Mouse (Mus musculus) fibroblast of lung, adult 2 months (primary cell): ENCODE measurements at regions not wholly inside any gene's neighbourhood (a gene's known extent, or its start where the extent isn't known, plus 50 kb on each side); places are given as distances from the start of the nearest gene placed in this dataset.

Experiments
- DNase-seq: peaks from one replicate; pipeline ENCODE4 v3.0.0-alpha.2; 2011; ENCODE audit warnings: low read depth

DNA sequence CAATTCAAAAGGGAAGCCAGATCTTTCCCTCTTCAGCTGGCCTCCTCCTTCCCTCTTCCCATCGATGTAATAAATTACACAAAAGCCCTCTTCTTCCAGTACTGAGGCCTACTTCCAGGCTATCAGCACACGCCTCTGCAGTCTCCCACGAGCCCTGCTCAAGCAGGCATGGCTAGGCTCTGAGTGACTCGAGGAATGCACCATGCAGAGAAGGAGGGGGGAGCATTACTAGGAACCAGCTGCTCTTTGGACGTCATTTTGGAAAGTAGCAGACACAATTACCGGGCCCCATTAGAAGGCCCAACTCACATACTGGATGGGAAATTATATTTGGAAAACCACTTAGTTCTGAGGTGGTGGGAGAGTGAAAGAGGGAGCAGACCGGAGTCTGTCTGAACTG is 253.7 kb downstream of the Cd83 start:
- no peak for DNase-seq

DNA sequence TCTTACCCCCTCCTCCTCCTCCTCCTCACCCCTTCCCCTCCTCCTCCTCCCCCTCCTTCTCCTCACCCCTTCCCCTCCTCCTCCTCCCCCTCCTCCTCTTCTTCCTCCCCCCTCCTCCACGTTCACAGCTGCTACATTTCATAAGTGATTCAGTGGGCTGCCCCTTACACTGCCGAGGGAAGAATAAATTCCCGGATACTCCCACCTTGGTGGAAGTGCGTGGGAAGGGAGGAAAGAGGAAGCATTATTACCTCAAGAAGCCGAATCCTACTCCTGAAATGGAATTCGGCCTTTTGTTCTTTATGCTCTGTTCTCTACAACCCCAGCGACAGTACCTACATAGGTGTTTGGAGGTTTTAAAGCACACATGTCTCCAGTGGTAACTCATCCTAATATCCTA is 256.1 kb downstream of the Cd83 start:
- DNase-seq: no peak

DNA sequence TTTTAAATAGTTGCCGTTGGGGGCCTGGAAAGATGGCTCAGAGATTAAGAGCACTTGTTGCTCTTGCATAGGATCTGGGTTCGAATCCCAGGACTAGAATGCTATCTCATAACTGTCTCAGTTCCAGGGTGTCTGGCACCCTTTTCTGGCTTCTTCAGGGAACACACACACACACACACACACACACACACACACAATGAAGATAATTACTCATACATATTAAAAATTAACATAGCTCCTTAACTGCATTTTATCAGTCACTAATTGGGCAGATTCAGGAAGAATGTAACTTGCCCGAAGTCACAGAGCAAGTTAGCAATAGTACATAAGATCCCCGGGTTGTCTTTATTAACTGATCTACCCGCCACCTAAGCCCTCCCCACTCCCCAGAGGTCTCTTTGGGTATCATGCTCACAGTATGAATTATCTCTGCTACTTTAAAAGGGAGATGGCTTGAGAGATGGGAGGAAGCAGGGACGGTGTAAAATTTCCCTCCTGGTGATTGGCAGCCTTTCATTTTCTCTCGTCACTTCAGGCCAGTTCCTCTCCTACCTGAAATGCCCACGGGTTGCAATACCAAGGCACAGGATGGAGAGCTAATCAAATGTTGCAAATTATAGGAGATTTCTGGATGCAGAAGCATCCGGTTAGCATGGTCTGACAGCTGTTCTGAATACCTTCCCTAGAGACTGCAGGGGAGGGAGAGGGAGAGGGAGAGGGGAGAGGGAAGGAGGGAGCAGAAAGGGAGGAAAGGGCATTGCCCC is 258.3 kb downstream of the Cd83 start:
- DNase-seq: no peak

DNA sequence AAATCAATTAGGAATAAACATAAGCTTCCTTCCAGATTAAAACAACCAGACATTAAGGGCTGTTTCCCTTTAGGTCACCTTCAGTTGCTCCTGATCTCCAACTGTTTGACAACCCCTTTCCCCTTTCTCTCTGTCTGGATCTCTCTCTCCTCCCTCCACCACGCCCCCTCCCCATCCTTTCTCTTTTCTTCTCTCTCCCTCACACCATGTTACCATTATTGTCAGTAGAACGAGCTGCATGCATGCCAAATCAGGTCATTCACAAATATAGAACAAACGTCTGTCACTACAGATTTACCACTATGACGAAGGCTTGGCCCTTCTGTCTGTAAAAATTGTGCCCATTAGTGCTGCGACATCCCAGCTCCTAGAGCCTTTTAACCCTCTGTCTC is 258.9 kb downstream of the Cd83 start:
- DNase-seq: no peak

DNA sequence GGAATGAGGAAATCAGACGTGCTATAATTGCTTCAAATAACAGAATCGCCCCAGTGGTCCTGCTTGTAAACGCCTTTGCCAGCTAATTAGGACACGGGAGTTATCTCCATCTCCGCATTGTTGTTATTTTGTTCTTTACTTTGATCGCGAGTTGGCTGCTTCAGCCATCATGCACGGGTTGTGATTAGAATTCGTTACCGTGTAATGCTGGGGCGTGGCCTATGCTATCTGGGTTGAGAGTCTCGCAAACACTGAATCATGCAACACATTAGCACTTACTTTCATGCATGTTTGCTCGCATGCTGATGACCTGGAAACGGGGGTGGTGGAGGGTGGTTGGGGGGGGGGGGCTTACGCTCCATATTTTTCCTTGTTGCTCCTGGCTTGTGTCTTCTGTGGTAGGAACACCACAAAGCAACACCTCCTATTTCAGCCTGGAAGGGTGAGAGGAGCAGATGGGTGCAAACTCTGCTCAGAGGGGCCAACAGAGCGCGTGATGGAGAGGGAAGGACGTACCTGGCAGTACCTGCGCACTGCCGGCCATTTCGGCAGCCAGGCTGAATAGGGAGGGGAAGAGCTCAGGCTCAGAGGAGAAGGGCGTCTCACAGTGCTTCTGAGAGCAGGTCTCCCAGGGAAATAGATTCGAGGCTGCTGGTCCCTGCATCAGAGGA is 260.1 kb downstream of the Cd83 start:
- DNase-seq: no peak

DNA sequence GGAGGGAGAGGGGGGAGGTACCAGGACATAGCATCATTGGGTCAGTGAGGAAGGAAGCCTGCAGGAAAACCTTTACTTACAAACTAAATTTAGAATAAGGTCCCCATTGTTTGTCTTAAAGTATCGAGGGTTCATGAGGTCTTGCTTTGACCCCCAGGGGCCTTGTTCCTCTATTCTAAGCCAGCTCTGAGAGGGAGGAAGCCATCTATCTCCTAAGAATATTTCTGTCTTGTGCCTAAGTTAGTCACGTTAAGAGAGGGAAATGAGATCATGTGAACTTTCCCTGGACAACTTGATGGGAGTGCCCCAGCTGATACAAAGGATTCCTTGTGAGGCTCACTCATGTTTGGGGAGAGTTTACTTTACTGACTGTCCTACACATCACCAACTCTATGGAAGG is 261.9 kb downstream of the Cd83 start:
- DNase-seq: no peak

DNA sequence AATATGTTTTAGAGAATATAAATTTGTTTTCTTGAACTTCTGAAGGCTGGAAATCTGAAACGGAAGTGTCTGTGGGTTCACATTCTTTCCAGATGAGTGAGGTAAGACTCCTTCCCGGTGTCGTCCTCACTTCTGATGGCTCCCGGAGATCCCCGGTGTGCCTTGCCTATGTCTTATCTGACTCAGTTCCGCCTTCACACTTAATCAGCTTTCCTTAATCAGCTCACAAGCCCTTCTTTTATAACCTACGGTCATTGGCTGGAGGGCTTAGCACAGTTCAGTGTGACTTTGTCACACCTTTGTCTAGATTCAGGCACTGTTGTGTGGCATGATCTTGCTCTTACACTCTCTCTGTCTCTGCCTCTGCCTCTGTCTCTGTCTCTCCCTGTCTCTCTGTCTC is 269.6 kb downstream of the Cd83 start:
- no peak for DNase-seq

DNA sequence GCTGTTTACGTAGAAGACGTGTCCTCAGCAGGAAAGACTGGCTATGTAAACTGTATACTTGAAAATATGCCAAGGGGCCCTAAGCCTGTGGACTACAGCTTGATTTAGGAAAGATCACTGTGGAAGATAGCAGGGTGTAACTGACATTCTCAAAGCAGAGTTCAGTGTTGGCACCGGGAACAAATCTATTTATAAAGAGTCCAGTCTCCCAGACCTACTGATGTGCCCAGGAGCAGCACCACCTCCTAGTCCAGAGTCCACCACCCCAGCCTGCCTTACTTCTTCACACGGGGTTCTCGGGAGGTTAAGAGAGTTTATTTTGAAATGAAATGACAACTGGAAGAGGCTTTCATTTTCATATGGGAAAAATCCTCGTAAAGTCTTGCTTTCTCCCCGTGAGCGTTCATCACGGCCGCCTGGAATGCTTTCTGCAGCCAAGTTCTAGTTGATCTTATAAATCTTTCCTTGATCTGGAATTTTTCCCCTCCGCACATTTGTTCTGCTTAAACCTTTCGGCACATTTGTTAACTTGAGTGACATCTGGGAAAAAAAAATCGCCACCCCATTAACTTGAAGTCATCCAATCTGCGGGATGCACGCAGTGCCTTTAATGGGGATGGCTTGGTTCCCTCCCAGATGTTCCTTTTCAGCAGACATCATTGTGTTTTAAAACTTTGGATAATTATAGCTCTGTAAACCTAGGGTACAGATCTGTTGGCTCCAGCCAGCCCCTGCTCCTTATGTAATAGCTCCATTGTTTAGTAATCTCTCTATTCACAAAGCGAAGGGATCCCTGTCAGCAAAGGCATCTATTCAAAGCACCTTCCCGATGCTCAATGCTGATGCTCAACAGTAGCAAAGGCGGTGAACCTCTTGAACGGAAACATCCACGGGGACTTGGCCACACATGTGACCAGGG is 271.3 kb downstream of the Cd83 start:
- DNase-seq: peak; percentile 69

DNA sequence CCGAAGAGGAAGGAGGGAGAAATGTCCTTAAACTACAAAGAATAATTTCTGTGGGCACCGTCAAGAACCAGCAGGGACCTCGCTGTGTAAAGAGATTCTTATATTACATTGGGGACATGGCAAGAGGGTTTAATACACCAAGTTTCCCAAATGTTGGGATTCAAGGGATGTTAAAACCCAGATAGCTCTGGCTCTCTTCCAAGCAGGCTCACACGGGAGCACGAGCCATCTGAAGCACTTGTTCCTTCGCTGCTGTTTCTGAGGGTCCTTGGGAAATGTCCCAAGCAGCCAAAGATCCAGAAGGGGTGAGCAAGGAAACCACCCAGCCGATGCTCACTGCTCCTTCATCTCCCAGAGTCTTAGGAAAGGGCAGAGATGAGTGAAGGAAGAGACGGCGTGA is 272.1 kb downstream of the Cd83 start:
- DNase-seq: no peak

DNA sequence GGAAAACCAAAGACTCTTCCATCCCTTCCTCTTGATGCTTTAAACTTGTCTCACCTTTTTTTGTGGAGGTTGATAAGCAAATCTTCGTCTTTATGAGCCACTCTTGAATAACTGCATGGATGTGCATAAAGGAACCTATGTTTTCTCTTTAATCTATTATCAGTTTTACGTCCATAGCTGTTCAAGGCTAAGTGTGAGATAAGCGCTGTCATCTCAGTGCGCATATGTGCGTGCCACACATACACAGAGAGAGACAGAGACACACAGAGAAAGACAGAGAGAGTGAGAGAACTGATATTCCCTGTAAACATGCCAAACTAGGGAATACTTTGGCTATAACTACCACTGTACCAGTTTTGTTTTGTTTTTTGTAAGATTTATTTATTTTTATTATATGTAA is 273.0 kb downstream of the Cd83 start:
- no peak for DNase-seq

DNA sequence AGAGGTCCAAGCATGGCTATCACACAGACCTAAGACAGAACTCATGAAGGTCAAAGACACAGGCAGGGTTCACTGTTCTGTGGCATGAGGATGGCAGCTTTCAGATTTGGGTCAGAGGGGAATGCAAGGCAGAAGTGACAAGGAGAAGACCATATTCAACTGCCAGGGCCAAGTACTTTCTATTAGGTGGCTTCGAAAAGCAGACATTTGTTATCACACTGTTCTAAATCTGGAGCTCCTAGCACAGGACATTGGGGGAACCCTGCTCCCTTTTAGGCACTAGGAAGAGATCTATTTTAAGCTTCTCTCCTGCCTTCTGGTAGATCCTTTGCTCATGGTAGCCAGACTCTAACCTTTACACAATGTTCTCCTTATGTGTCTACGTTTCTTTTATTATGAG is 273.7 kb downstream of the Cd83 start:
- DNase-seq: no peak

DNA sequence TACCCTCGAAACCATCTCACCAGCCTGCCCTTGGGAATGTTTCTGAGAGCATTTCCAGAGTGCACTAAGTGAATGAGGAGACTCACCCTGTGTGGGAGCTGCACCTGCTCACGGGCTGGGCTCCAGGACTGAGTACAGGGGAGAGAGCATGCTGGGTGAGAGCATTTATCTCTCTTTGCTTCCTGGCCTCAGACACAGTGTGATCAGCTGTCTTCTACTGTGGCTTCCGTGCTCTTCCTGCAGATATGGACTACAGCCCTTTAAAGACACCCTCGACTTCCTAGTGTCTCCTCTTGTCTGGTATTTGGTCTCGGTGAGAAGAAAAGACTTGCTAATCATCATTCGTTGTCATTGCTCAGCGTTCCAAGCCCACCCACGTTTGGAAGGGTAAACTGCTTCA is 274.9 kb downstream of the Cd83 start:
- no peak for DNase-seq

DNA sequence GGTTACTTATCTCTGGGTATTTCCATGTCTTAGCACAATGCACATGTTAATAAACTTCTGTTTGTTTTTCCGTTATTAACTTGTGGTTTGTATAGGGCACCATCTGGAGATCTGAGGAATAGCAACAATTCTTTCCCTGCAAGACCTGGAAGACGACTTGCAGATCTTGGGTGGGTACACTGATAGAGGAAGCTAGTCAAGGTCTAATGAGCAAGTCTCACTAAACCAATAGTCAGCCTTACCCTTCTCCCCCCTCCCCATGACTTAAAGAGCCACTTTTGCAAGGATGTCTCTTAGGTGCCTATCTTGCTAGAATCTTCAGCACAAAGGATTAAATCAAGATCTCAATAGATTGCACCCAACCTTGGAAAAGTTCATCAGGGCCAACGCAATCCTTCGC is 276.7 kb downstream of the Cd83 start:
- DNase-seq: no peak

DNA sequence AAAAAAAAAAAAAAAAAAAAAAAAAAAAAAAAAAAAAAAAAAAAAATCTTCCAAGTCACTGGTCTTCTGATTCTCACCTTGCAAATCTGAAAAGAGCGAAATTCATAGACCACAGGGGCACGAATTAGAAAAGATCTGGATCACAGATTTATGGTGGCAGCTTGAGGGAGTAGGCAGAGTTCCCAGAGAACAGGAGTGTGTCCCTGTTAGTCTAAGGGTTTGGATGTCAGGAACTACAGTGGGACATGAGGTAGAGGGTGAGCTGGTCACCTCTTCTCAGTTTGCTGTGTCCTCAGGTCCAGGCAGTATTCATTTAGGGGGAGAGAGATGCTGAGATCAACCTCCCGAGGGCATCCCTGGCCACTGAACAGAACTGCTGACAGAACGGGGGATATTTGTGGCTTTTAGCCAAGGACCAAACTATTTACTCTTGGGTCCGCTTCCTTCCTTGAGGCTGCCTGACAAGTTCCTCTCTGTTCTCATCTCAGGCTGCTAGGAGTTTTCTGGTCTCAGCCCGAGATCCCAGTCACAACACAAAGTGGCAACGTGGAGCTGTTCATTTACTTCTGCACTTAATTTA is 277.2 kb downstream of the Cd83 start:
- no peak for DNase-seq

DNA sequence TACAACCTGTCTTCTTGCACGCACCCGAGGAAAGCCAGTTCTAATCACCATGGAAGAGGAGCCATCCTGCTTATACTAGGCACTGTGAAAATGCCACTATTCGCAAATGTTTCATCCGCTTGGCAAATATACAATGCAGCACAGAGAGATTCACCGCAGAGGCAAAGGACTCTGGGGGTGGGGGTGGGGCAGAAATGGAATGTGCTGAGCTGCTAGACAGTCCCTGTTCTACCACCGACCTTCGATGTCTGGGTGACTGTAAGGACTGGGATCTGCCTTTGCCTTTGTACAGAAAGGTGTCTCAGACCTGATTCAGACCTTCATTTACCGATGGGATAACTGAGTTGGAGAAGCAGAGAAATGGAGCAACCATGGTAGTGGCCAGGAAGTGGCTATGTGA is 278.7 kb downstream of the Cd83 start:
- DNase-seq: no peak

DNA sequence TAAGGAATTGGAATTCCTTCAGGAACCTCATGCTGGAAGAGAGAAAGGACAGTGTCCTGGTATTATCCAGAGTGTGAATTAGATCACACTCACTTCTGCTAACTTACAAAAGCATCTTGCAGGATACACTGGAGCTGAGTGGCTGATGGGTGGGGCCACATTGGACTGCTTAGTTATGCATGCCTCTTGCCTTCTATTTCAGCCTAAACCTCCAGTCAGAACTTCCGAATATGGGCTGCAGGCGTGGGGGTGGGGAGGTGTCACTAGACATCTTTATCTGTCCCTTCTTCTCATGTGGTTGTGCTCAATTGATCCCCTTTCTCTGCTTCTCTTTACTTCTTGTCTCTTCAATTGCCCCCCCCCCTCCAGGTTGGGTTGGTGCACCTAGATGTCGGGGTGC is 279.5 kb downstream of the Cd83 start:
- DNase-seq: no peak

DNA sequence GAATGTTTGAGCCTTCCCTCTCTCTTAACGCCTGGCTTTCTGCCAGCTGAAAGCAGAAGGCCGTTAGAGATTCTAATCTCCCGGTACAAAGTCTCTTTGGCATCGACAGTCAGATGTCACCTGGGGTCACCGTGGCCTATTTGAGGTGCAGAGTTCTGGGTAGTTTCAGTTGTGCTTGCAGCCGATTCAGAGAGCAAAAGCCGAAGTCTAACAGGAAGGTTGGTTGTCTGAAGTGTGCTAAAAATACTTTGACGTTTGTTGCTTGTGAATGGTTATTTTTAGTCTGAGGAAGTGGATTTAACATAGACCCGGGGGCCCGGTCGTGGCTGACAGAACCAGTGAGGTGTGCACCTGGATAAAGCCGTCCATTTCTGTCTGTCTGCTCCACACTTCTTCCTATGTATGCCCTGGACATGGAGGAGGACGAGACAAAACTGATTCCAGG is 281.2 kb downstream of the Cd83 start:
- DNase-seq: no peak

DNA sequence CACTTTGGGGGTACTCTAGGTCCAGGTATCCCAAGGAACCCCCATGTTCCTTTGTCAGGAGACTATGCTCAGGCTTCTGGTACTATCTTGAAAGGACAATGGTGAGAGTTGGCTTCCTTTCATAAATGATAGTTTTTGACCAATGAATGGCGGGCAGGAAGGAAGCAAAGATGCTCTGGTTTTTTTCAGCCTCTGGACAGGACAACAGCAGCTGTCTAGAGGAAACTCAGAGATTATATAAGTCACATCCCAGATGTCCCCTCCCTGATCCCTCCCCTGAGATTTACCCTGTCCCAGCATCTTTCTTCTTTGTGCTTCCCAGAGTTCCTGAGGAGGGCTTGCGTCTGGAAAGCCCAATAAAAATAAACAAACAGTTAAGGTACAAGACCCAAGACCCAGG is 282.7 kb downstream of the Cd83 start:
- DNase-seq: no peak

DNA sequence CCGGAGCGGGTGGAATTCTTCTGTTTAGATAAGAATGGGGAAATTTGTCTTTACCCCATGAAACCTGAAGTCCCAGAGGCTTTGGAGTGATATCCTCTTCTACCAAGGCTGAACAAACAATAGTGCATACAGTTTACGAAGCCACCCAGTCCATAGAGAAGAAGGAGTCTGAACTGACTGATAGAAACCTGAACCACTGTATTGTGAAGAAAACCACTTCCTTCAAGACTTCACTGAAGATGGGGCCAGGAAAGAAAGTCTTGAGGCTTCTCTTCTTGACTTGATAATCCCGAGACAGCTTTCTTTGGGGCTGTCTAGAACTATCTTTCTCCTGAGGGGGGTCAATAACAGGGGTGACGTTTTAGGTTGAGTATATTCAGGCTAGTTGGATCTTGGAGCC is 284.4 kb downstream of the Cd83 start:
- no peak for DNase-seq

DNA sequence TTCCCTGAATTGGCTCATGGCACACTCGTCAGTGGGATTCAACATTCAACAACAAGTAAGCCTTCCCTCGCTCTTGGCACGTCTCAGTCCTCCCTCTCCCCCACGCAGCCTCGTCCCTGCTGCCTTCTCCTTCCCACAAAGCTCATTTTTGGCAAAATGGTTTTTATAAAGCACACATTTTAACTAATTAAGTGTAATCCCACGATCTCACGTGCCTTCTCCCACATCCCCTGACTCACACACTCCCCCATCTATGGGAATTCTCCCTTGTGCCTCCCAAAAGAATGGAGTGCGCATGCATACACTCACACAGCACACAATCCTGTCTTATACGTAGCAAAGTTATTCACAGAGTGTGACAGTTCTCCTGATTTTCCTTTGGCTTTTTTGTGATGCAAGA is 288.5 kb downstream of the Cd83 start:
- DNase-seq: no peak

DNA sequence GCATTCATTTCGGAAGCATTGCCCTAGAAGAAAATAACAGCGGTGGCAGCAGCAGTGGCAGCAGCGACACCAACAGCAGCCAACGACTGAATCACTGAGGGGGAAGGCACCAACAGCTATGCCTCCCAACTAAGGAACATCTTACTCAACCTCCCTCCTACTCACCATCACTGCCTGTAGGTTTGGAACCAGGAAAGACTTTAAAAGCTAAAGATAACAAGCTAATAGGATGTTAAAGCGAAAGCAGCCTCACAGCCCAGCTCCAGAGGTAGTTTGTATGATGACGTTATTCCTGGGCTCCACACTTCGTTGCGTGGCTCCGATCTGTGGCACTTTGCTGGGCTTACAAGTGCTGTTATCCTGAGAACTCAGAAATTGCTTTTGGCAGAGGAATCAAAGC is 289.6 kb downstream of the Cd83 start:
- no peak for DNase-seq

DNA sequence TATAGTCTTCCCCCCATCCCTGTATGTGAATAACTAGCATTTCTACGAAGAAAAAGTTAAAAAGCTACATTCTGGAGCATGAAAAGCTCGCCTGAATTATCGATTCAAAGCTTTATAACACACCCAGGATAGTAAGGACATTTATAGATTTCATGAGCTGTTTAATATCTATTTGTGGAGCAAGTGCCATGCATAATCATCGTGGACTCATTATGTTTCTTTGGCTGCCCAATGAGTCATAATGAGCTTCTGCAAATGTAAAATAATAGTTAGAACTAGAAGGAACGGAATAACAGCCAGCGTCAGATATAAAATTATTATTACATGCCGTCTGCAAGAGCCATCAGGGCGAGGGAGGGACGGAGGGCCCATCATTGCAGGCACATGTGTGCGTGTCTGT is 292.4 kb downstream of the Cd83 start:
- no peak for DNase-seq
